29 mouse cellular contexts compared by ENCODE assay signal in genomic region chr10:67571443-67571842, GRCm38 (mm10). TPM values are rescaled to one million over a fixed set of nuclear protein-coding genes. Genes with fewer than 3 reads are reported as not detected.
DNase-seq lines count a peak whose midpoint lies in the region; ATAC-seq and TF ChIP-seq lines count a peak whose summit lies in the region.
"Had no signal": no experiment of that assay in that cellular context is flagged by ENCODE, and none has a peak within 500 bp of the region (broad histone marks: within the 10 kb centered on the region; RNA-seq: fewer than 3 reads in every experiment).

No protein-coding gene starts in this region.

- H3K4me3 ChIP-seq in testis, adult 2 months (ENCODE audit: control insufficient read depth, low read depth, low read length): peak overlapping the region; percentile 89
- H3K4me3 ChIP-seq: embryonic facial prominence, embryonic 10.5 days; embryonic facial prominence, embryonic 13.5 days; erythroblast, embryonic 14.5 days; forebrain, embryonic 12.5 days; forebrain, embryonic 15.5 days; heart, embryonic 13.5 days had no signal

- no peaks in the 10 kb centered on the region for H3K4me1 ChIP-seq in testis, adult 2 months (ENCODE audit: control insufficient read depth, insufficient read depth, low read length)
- H3K4me1 ChIP-seq: forebrain, embryonic 12.5 days; forebrain, embryonic 15.5 days had no signal

- no peaks in the 10 kb centered on the region for H3K27me3 ChIP-seq in testis, adult 2 months (ENCODE audit: control insufficient read depth, insufficient read depth, low read length)
- H3K27me3 ChIP-seq: CH12.LX; embryonic facial prominence, embryonic 13.5 days; heart, embryonic 13.5 days; Patski had no signal

- peak; percentile 14 for ATAC-seq in activated CD4-positive, CD25-positive, alpha-beta regulatory T cell, adult 4 months
- ATAC-seq: forebrain, embryonic 15.5 days; hindbrain, postnatal 0 days; Patski had no signal

- no peak for DNase-seq in testis, postnatal 10 days (ENCODE audit: low spot score)
- DNase-seq in yolk sac, embryonic 10.5 days (ENCODE audit: low spot score): peak; percentile 8
- no peak for DNase-seq in cerebellum, adult 18-20 months
- no peak for DNase-seq in heart, adult 18-20 months
- DNase-seq: adrenal gland, adult 2 months; adrenal gland, postnatal 14 days; cerebellum, adult 11 months; cerebellum, adult 8-10 months; cerebellum, postnatal 10 days; cerebellum, postnatal 36 days; embryo, embryonic 11 days; gastrocnemius, postnatal 10 days; gastrocnemius, postnatal 36 days; heart, postnatal 14 days; heart, postnatal 4 days had no signal

- no peak for TF ChIP-seq CTCF in testis, adult 2 months (IDR thresholded peaks at IDR 0.05; ENCODE audit: control insufficient read depth, insufficient read depth, insufficient replicate concordance, low read depth, low read length)

- H3K36me3 ChIP-seq in testis, adult 2 months (ENCODE audit: control insufficient read depth, insufficient read depth, low read length): no peaks in the 10 kb centered on the region
- H3K36me3 ChIP-seq: embryonic facial prominence, embryonic 10.5 days; embryonic facial prominence, embryonic 13.5 days; forebrain, embryonic 12.5 days; forebrain, embryonic 15.5 days; G1E; heart, embryonic 13.5 days had no signal

- no peak overlapping the region for H3K27ac ChIP-seq in testis, adult 2 months (ENCODE audit: control insufficient read depth, insufficient read depth, low read depth, low read length)
- H3K27ac ChIP-seq: embryonic facial prominence, embryonic 10.5 days; embryonic facial prominence, embryonic 13.5 days; forebrain, embryonic 12.5 days; forebrain, embryonic 15.5 days; heart, embryonic 13.5 days; hindbrain, embryonic 14.5 days; hindbrain, postnatal 0 days had no signal

- no peak for TF ChIP-seq POLR2A in testis, adult 2 months (IDR thresholded peaks at IDR 0.05; ENCODE audit: control insufficient read depth, low read depth, low read length)

RNA-seq across cellular contexts. Expression of gene Ado, which starts 22.7 kb away (rescaled TPM):
- polyA plus RNA-seq in testis, adult 2 months (2012; rRNA removed): 10.1 and 11.6 TPM in 2 replicates
- 10 to 100 TPM; 40.3 to 43.7 TPM for polyA plus RNA-seq in activated CD4-positive, CD25-positive, alpha-beta regulatory T cell, adult 4 months (2017; shearing (Covaris generic))
- total RNA-seq in heart, adult 18-20 months (2021): 10 to 100 TPM; 16.0 to 18.3 TPM

RNA-seq across cellular contexts. Expression of gene Egr2, which starts 36.2 kb away (rescaled TPM):
- 0.46 and 2.1 TPM in 2 replicates for polyA plus RNA-seq in testis, adult 2 months (2012; rRNA removed)
- polyA plus RNA-seq in activated CD4-positive, CD25-positive, alpha-beta regulatory T cell, adult 4 months (2017; shearing (Covaris generic)): 10 to 100 TPM; 42.3 to 58.3 TPM
- under 1 TPM; 0.75 to 0.92 TPM for total RNA-seq in heart, adult 18-20 months (2021)
- polyA plus RNA-seq: erythroblast, embryonic 14.5 days; intestine, embryonic 14.5 days had no signal

Comparison
In these comparisons a context has a peak if more than half of its experiments do, and no peak if none do; other contexts are left out.
1. RNA of gene Egr2, which starts 36.2 kb away (polyA plus RNA-seq): 42.3 to 58.3 TPM in activated CD4-positive, CD25-positive, alpha-beta regulatory T cell, adult 4 months; 0.46 to 2.1 TPM in testis, adult 2 months; every median in the first group is over 10 times any median in the second.